Mouse (Mus musculus) heart, postnatal 10 days (tissue): ENCODE measurements around the gene 2610001J05Rik. TPM values are rescaled to one million over a fixed set of nuclear protein-coding genes. Genes with fewer than 3 reads are reported as not detected.
"Not testable (repeated sequence)": the region's sequence is repeated elsewhere in the genome, so short reads cannot be mapped to it uniquely, and the experiment has no call there.

Source experiments
- DNase-seq, 2 experiments: peaks; one replicate each; pipeline ENCODE4 v3.0.0; 2021
- intact Hi-C: fragments of 180-260 bp; cut with DNase I; formaldehyde crosslinking; loops from one replicate; pipeline ENCODE4 v1.15.1; 2025
- total RNA-seq, 2 experiments: library from RNA; stranded (reverse); gene quantifications; 2 replicates each; pipeline ENCODE4 v1.2.3; 2021

The 2610001J05Rik gene
- 10 to 100 TPM; 47.5 to 51.9 TPM for total RNA-seq

- peak; percentile 95 for DNase-seq
- intact Hi-C loops = loop anchor here (5.0 kb wide), 1 partner anchor 194 kb away; the partner anchor contains the start of gene Bmt2
Measured at GRCm38 (mm10) chr6:13870919-13871624, at the start of gene 2610001J05Rik. Gene 2610001J05Rik (minus strand): TSS chr6:13871518.

GRCm38 (mm10) chr6:13909762-13910537 is 38.6 kb upstream of the 2610001J05Rik start:
- no peak for DNase-seq
- intact Hi-C loops = no loop called here

- DNase-seq = no peak
Measured at GRCm38 (mm10) chr6:13902941-13903627, 31.8 kb upstream of the 2610001J05Rik start.

GRCm38 (mm10) chr6:13884877-13885592 is 13.7 kb upstream of the 2610001J05Rik start:
- intact Hi-C loops = no loop called here
- no peak for DNase-seq

More at GRCm38 (mm10) chr6:13902941-13903627, 31.8 kb upstream of the 2610001J05Rik start:
- intact Hi-C loops = no loop called here

GRCm38 (mm10) chr6:13882919-13883318 is 11.6 kb upstream of the 2610001J05Rik start:
- no peak for DNase-seq
- intact Hi-C loops = no loop called here

GRCm38 (mm10) chr6:13873959-13874358 is 2.6 kb upstream of the 2610001J05Rik start:
- DNase-seq = no peak

GRCm38 (mm10) chr6:13872076-13872475 is 758 bp upstream of the 2610001J05Rik start:
- intact Hi-C loops = loop anchor here (5.0 kb wide), 1 partner anchor 195 kb away; the partner anchor contains the start of gene Bmt2
- DNase-seq = peak in 1 of 2 experiments; percentile 6

More at GRCm38 (mm10) chr6:13873959-13874358, 2.6 kb upstream of the 2610001J05Rik start:
- intact Hi-C loops = loop anchor here (5.0 kb wide), 1 partner anchor 197 kb away; the partner anchor contains the start of gene Bmt2

- intact Hi-C loops = loop anchor here (5.0 kb wide), 1 partner anchor 194 kb away; the partner anchor contains the start of gene Bmt2
- no peak for DNase-seq
Measured at GRCm38 (mm10) chr6:13871625-13871958, 274 bp upstream of the 2610001J05Rik start.

- DNase-seq = peak; percentile 5 to 16
- intact Hi-C loops = loop anchor here (5.0 kb wide), 1 partner anchor 193 kb away; the partner anchor contains the start of gene Bmt2
Measured at GRCm38 (mm10) chr6:13870289-13870741, 1.0 kb downstream of the 2610001J05Rik start.

GRCm38 (mm10) chr6:13860596-13860995 is 10.7 kb downstream of the 2610001J05Rik start:
- intact Hi-C loops = no loop called here
- no peak for DNase-seq

- DNase-seq = peak in 1 of 2 experiments; percentile 7
- intact Hi-C loops = no loop called here
Measured at GRCm38 (mm10) chr6:13859877-13860585, 11.3 kb downstream of the 2610001J05Rik start.

GRCm38 (mm10) chr6:13854230-13854629 is 17.1 kb downstream of the 2610001J05Rik start:
- no peak for DNase-seq
- intact Hi-C loops = no loop called here

GRCm38 (mm10) chr6:13853244-13853643 is 18.1 kb downstream of the 2610001J05Rik start:
- intact Hi-C loops = no loop called here
- no peak for DNase-seq

GRCm38 (mm10) chr6:13846031-13846430 is 25.3 kb downstream of the 2610001J05Rik start:
- DNase-seq, intact Hi-C loops: not testable (repeated sequence)

- DNase-seq = peak in 1 of 2 experiments; percentile 15
- intact Hi-C loops = no loop called here
Measured at GRCm38 (mm10) chr6:13839345-13840054, 31.8 kb downstream of the 2610001J05Rik start, which contains the start of gene Gpr85. Gene Gpr85 (minus strand): TSS chr6:13839942.

GRCm38 (mm10) chr6:13838677-13839344 is 32.5 kb downstream of the 2610001J05Rik start:
- intact Hi-C loops = no loop called here
- peak; percentile 72 to 73 for DNase-seq

GRCm38 (mm10) chr6:13837916-13838676 is 33.2 kb downstream of the 2610001J05Rik start:
- intact Hi-C loops = no loop called here
- no peak for DNase-seq
